Mouse (Mus musculus): Measurements from ENCODE around the gene Slc4a5. TPM values are rescaled to one million over a fixed set of nuclear protein-coding genes. Genes with fewer than 3 reads are reported as not detected.

The Slc4a5 gene
- polyA plus RNA-seq, 1 experiment from 2014 or later = 0.44 TPM

- H3K4me2 ChIP-seq = peak overlapping the region; percentile 50
- peaks cover 32% of the 10 kb centered on the region for H3K4me1 ChIP-seq
- H3K9ac ChIP-seq = no peak overlapping the region
- H3K36me3 ChIP-seq = no peaks in the 10 kb centered on the region
- no peaks in the 10 kb centered on the region for H3K9me3 ChIP-seq (replicated peaks)
- 3% methylated on average over 8 of the region's 9 CpGs for WGBS
- ATAC-seq (replicated peaks; ENCODE audit: low FRiP score) = peak; percentile 72
- H3K4me3 ChIP-seq (replicated peaks) = peak overlapping the region; percentile 12
- H3K27ac ChIP-seq = peak overlapping the region; percentile 30; the same call in 1 of the 2 replicates
- H3K27me3 ChIP-seq = peaks cover 35% of the 10 kb centered on the region; the same call in 1 of the 2 replicates
These were observed 17.5 kb downstream of the Slc4a5 start for GRCm38 (mm10) chr6:83237123-83237522.

GRCm38 (mm10) chr6:83244422-83245061, 24.9 kb downstream of the Slc4a5 start:
- 28% methylated on average over 10 of the region's 10 CpGs for WGBS
- Histone ChIP-seq H3K27ac (0 out of 2 replicates have a peak overlapping the region, but pooled peaks have one; percentile 48), H3K9ac (no peak overlapping the region), H3K4me3 (replicated peaks) (no peak overlapping the region), H3K4me2 (no peak overlapping the region), H3K4me1 (peaks cover 18% of the 10 kb centered on the region), H3K27me3 (peaks cover 12% of the 10 kb centered on the region; the same call in 1 of the 2 replicates), H3K9me3 (replicated peaks) (no peaks in the 10 kb centered on the region), H3K36me3 (no peaks in the 10 kb centered on the region)
- ATAC-seq (replicated peaks; ENCODE audit: low FRiP score) = no peak

- no peak for ATAC-seq (replicated peaks; ENCODE audit: low FRiP score)
- no peak overlapping the region for H3K9ac ChIP-seq
- peaks cover 15% of the 10 kb centered on the region for H3K4me1 ChIP-seq
- no peaks in the 10 kb centered on the region for H3K9me3 ChIP-seq (replicated peaks)
- no peak overlapping the region for H3K27ac ChIP-seq
- no peak overlapping the region for H3K4me2 ChIP-seq
- no peaks in the 10 kb centered on the region for H3K36me3 ChIP-seq
- no peak overlapping the region for H3K4me3 ChIP-seq (replicated peaks)
- 76% methylated on average over 6 of the region's 6 CpGs for WGBS
- peaks cover 9% of the 10 kb centered on the region; the same call in 1 of the 2 replicates for H3K27me3 ChIP-seq
These were observed 25.5 kb downstream of the Slc4a5 start for GRCm38 (mm10) chr6:83245134-83245533.

GRCm38 (mm10) chr6:83245997-83246396, 26.4 kb downstream of the Slc4a5 start:
- H3K27ac ChIP-seq = no peak overlapping the region
- no peak for ATAC-seq (replicated peaks; ENCODE audit: low FRiP score)
- 96% methylated on average over 1 of the region's 1 CpGs for WGBS

GRCm38 (mm10) chr6:83246750-83247149, 27.1 kb downstream of the Slc4a5 start:
- 0 out of 2 replicates have a peak, but pooled peaks have one; percentile 29 for ATAC-seq (replicated peaks; ENCODE audit: low FRiP score)
- no peak overlapping the region for H3K27ac ChIP-seq
- H3K36me3 ChIP-seq = no peaks in the 10 kb centered on the region
- no peaks in the 10 kb centered on the region for H3K9me3 ChIP-seq (replicated peaks)
- peaks cover 9% of the 10 kb centered on the region for H3K4me1 ChIP-seq
- H3K9ac ChIP-seq = no peak overlapping the region
- peaks cover 4% of the 10 kb centered on the region; the same call in 1 of the 2 replicates for H3K27me3 ChIP-seq
- no peak overlapping the region for H3K4me2 ChIP-seq
- no peak overlapping the region for H3K4me3 ChIP-seq (replicated peaks)
- 94% methylated on average over 4 of the region's 4 CpGs for WGBS

More at GRCm38 (mm10) chr6:83245997-83246396, 26.4 kb downstream of the Slc4a5 start:
- Histone ChIP-seq H3K9ac (no peak overlapping the region), H3K36me3 (no peaks in the 10 kb centered on the region), H3K4me2 (no peak overlapping the region), H3K4me3 (replicated peaks) (no peak overlapping the region), H3K9me3 (replicated peaks) (no peaks in the 10 kb centered on the region), H3K27me3 (peaks cover 4% of the 10 kb centered on the region; the same call in 1 of the 2 replicates), H3K4me1 (peaks cover 9% of the 10 kb centered on the region)

- H3K27ac ChIP-seq = no peak overlapping the region
- 91% methylated on average over 2 of the region's 2 CpGs for WGBS
- no peak overlapping the region for H3K4me3 ChIP-seq (replicated peaks)
- ATAC-seq (replicated peaks; ENCODE audit: low FRiP score) = no peak
- no peaks in the 10 kb centered on the region for H3K36me3 ChIP-seq
- H3K4me1 ChIP-seq = peaks cover 9% of the 10 kb centered on the region
- H3K9ac ChIP-seq = no peak overlapping the region
- peaks cover 4% of the 10 kb centered on the region; the same call in 1 of the 2 replicates for H3K27me3 ChIP-seq
- H3K4me2 ChIP-seq = no peak overlapping the region
- no peaks in the 10 kb centered on the region for H3K9me3 ChIP-seq (replicated peaks)
These were observed 27.5 kb downstream of the Slc4a5 start for GRCm38 (mm10) chr6:83247153-83247552.

- H3K9me3 ChIP-seq (replicated peaks) = no peaks in the 10 kb centered on the region
- H3K4me1 ChIP-seq = peaks cover 8% of the 10 kb centered on the region
- no peaks in the 10 kb centered on the region for H3K36me3 ChIP-seq
- peak; percentile 52; the same call in 1 of the 2 replicates for ATAC-seq (replicated peaks; ENCODE audit: low FRiP score)
- no peak overlapping the region for H3K4me3 ChIP-seq (replicated peaks)
- no peaks in the 10 kb centered on the region for H3K27me3 ChIP-seq
- no peak overlapping the region for H3K9ac ChIP-seq
- WGBS = 47% methylated on average over 7 of the region's 7 CpGs
- H3K27ac ChIP-seq = peak overlapping the region; percentile 33; the same call in 1 of the 2 replicates
- no peak overlapping the region for H3K4me2 ChIP-seq
These were observed 34.6 kb downstream of the Slc4a5 start for GRCm38 (mm10) chr6:83254242-83254641.

GRCm38 (mm10) chr6:83264516-83264915, 44.9 kb downstream of the Slc4a5 start:
- H3K4me3 ChIP-seq (replicated peaks) = no peak overlapping the region
- H3K27ac ChIP-seq = no peak overlapping the region
- 92% methylated on average over 1 of the region's 1 CpGs for WGBS
- H3K36me3 ChIP-seq = no peaks in the 10 kb centered on the region
- no peak for ATAC-seq (replicated peaks; ENCODE audit: low FRiP score)
- no peak overlapping the region for H3K4me2 ChIP-seq
- no peak overlapping the region for H3K9ac ChIP-seq
- H3K9me3 ChIP-seq (replicated peaks) = no peaks in the 10 kb centered on the region
- H3K27me3 ChIP-seq = no peaks in the 10 kb centered on the region
- peaks cover 13% of the 10 kb centered on the region for H3K4me1 ChIP-seq

GRCm38 (mm10) chr6:83265253-83265652, 45.6 kb downstream of the Slc4a5 start:
- Histone ChIP-seq H3K9ac (no peak overlapping the region), H3K9me3 (replicated peaks) (no peaks in the 10 kb centered on the region), H3K36me3 (no peaks in the 10 kb centered on the region)

GRCm38 (mm10) chr6:83265653-83266052, 46.0 kb downstream of the Slc4a5 start:
- no peak for ATAC-seq (replicated peaks; ENCODE audit: low FRiP score)
- no peak overlapping the region for H3K9ac ChIP-seq
- 91% methylated on average over 4 of the region's 4 CpGs for WGBS
- H3K4me1 ChIP-seq = peaks cover 13% of the 10 kb centered on the region
- H3K36me3 ChIP-seq = no peaks in the 10 kb centered on the region
- H3K9me3 ChIP-seq (replicated peaks) = no peaks in the 10 kb centered on the region
- H3K27me3 ChIP-seq = no peaks in the 10 kb centered on the region
- no peak overlapping the region for H3K4me2 ChIP-seq
- no peak overlapping the region for H3K27ac ChIP-seq
- no peak overlapping the region for H3K4me3 ChIP-seq (replicated peaks)

More at GRCm38 (mm10) chr6:83265253-83265652, 45.6 kb downstream of the Slc4a5 start:
- no peak overlapping the region for H3K4me2 ChIP-seq
- no peak overlapping the region for H3K27ac ChIP-seq
- no peak overlapping the region for H3K4me3 ChIP-seq (replicated peaks)
- H3K27me3 ChIP-seq = no peaks in the 10 kb centered on the region
- no peak for ATAC-seq (replicated peaks; ENCODE audit: low FRiP score)
- H3K4me1 ChIP-seq = peaks cover 13% of the 10 kb centered on the region

GRCm38 (mm10) chr6:83267616-83268015, 48.0 kb downstream of the Slc4a5 start:
- no peak overlapping the region for H3K9ac ChIP-seq
- H3K27me3 ChIP-seq = no peaks in the 10 kb centered on the region
- ATAC-seq (replicated peaks; ENCODE audit: low FRiP score) = no peak
- H3K27ac ChIP-seq = 0 out of 2 replicates have a peak overlapping the region, but pooled peaks have one; percentile 24
- peak overlapping the region; percentile 60 for H3K4me3 ChIP-seq (replicated peaks)
- 68% methylated on average over 4 of the region's 4 CpGs for WGBS
- no peaks in the 10 kb centered on the region for H3K9me3 ChIP-seq (replicated peaks)
- peaks cover 13% of the 10 kb centered on the region for H3K4me1 ChIP-seq
- peak overlapping the region; percentile 68 for H3K4me2 ChIP-seq
- no peaks in the 10 kb centered on the region for H3K36me3 ChIP-seq

GRCm38 (mm10) chr6:83268144-83269010, 48.7 kb downstream of the Slc4a5 start:
- Histone ChIP-seq H3K4me2 (peak overlapping the region; percentile 68), H3K27me3 (no peaks in the 10 kb centered on the region), H3K4me1 (peaks cover 13% of the 10 kb centered on the region), H3K9ac (peak overlapping the region; percentile 53), H3K27ac (peak overlapping the region; percentile 78), H3K9me3 (replicated peaks) (no peaks in the 10 kb centered on the region), H3K4me3 (replicated peaks) (peak overlapping the region; percentile 60), H3K36me3 (no peaks in the 10 kb centered on the region)
- ATAC-seq (replicated peaks; ENCODE audit: low FRiP score) = peak; percentile 93
- WGBS = 1% methylated on average over 28 of the region's 28 CpGs

Measured in kidney, embryonic 15.5 days (tissue).